Mouse (Mus musculus) hematopoietic stem cell, adult 5-6 weeks (primary cell): ENCODE measurements around the gene Agap1. TPM values are rescaled to one million over a fixed set of nuclear protein-coding genes. Genes with fewer than 3 reads are reported as not detected.

Source experiments
- ATAC-seq, 2 experiments: fragments of 125-278 bp in 1 of 2; replicated peaks in 1 of 2; 2 replicates each; pipeline ENCODE4 v1.8.0; 2016 to 2017; ENCODE audit warnings: inconsistent platforms in 2 of 2, mild to moderate bottlenecking in 2 of 2, moderate number of reproducible peaks in 2 of 2, low read depth in 1 of 2, moderate TSS enrichment in 1 of 2; ENCODE audit not compliant: low FRiP score in 2 of 2, poor library complexity in 2 of 2, severe bottlenecking in 2 of 2, insufficient read depth in 1 of 2, low TSS enrichment in 1 of 2
- total RNA-seq: library from RNA; stranded (forward); fragments of 172-1452, 232-1000 nt; gene quantifications from 2 replicates; pipeline ENCODE4 v1.2.3, GENCODE M21; 2017

Agap1 gene
- total RNA-seq, 1 experiment from 2014 or later, result 8.4 TPM

GRCm38 (mm10) chr1:89769641-89770040 is 315.0 kb downstream of the Agap1 start:
- no peak for ATAC-seq

DNA sequence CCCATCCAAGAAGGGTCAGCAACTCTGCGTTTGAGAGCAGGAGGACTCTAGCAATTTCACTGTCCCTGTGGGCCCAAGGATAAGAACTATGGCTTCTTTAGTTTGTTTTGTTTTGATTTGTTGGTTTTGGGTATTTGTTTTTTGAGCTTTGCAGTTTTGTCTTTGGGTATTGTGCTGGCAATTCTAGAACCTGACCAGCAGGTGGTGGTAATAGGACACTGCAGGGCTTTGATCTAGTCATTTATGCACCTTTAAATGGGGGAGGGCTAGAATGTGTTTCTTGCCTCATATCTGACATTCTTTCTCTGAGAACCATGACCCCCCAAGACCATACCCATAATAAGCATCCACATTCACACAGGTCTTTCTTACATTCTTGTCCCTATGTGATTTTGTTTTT is 315.7 kb downstream of the Agap1 start:
- ATAC-seq, result no peak

DNA sequence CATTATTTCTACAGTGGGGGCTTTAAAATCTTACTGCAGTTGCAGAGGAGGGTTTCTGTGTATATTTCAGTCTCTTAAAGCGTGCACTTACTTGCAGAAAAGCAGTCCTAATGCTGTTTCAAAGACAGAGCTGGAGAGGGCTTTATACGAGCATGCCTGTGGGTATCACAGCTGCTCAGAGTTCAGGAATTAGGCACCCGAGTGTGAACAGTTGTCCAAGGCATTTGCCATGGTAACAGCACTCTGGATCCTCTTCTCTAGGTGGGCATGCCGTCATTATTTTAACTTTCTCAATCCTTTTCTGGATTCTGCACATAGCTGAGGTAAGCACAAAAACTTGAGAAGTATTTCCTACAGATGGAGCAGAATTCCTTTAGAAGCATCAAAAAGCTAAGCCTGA is 321.1 kb downstream of the Agap1 start:
- no peak for ATAC-seq

- no peak for ATAC-seq
These were observed 326.1 kb downstream of the Agap1 start for GRCm38 (mm10) chr1:89780675-89781074.

DNA sequence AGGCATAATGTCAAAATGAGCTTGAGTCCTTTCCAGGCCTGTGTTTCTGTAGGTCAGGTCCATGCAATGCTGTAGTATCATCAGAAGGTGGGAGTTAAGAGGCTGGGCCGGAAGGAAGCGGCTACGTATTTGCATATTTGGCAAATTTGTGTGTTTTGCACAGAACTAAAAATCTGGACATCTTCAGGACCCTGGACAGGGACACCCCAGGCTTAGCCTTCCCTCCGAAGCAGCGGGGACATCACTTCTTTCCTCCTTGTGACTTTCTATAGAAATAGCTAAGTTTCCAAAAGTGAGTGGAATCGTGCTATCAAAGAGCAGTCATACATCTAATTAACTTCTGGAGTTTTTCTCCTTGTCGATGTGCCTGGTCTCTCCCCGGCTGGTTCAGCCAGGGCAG is 327.3 kb downstream of the Agap1 start:
- ATAC-seq, result no peak

- peak; percentile 62 to 88 for ATAC-seq
These were observed 332.2 kb downstream of the Agap1 start for GRCm38 (mm10) chr1:89786793-89787192.

DNA sequence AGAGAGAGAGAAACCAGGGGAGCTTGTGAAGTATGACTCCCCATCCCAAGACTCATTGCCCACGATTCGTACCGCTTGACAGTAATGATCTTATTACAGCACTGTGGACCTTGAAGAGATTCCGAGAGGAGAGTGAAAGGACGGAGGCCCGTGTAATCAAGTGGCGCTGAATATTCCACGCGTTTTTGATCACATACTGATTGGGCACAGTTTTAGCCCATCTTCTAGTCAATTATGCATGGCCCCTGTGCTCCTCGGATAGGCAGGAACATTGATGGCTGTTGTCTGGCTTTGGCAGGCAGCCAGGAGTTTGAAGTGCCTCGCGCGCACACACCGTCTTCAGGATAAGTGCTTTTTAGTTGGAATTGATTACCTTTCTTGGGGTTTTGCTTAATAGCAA is 344.1 kb downstream of the Agap1 start:
- ATAC-seq, result no peak

DNA sequence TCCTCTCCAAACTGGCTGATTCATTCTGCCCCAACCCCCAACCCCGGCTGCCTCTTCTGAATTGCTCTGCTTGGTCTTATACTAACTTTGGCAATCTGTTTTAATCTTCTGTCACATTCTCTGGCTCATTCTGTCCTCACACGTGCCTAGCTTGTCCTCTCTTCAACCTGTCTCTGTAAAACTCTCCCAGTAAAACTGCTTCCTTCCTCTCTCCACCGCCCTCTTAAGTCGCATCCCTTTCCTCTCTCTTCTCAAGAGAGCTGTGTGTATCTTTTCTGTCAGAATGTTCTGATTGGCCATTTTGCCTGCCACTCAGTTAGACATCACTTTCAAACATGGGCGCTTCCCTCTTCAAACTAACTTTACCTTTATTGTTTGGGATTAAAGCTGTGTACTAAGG is 346.9 kb downstream of the Agap1 start:
- no peak for ATAC-seq

GRCm38 (mm10) chr1:89804981-89805380 is 350.4 kb downstream of the Agap1 start:
- ATAC-seq, result no peak

- ATAC-seq, result no peak
These were observed 358.2 kb downstream of the Agap1 start for GRCm38 (mm10) chr1:89812816-89813215.

- no peak for ATAC-seq
These were observed 362.0 kb downstream of the Agap1 start for GRCm38 (mm10) chr1:89816487-89817206.

- ATAC-seq, result no peak
These were observed 367.2 kb downstream of the Agap1 start for GRCm38 (mm10) chr1:89821822-89822221.

GRCm38 (mm10) chr1:89822431-89822830 is 367.8 kb downstream of the Agap1 start:
- ATAC-seq, result no peak

- no peak for ATAC-seq
These were observed 368.4 kb downstream of the Agap1 start for GRCm38 (mm10) chr1:89823036-89823435.

- ATAC-seq, result no peak
These were observed 372.4 kb downstream of the Agap1 start for GRCm38 (mm10) chr1:89827051-89827450.

DNA sequence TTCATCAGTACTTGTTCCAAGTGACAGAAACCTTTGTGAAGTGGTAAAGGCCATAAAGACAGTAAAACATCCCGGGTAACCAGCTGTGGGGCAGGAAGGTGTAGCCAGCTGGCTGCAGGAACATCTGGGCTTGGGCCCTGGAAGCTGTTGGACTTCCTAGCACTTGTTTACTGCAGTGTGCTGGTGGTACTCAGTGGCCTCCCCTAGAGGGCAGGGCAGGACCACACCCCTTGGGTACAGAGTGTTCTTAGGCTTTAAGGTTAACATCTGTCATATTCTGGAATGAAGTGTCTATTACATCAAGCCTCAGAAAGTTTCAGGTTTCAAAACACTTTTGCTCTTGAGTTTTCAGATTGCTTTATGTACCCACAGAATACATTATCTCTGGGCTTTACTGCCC is 376.5 kb downstream of the Agap1 start:
- no peak for ATAC-seq

DNA sequence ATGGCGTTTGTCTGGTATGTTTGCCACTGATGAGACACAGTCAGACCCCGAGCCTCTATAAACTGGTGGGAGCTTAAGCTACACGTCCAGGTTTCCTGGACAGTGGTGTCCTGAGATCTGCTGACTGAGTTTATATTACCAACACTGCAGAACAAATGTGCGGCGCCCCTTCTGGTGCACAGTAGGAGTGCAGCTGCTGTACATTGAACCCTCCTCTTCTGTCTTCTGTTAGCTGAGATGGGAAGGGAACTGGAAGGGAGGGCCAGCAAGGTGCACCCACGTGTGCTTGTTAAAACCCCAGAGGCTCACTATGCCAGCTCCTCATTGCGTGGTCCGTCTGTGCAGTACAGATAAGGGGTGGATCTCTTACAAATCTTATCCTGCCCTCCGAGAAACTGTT is 389.5 kb downstream of the Agap1 start:
- ATAC-seq, result no peak

GRCm38 (mm10) chr1:89845487-89845886 is 390.9 kb downstream of the Agap1 start:
- no peak for ATAC-seq

DNA sequence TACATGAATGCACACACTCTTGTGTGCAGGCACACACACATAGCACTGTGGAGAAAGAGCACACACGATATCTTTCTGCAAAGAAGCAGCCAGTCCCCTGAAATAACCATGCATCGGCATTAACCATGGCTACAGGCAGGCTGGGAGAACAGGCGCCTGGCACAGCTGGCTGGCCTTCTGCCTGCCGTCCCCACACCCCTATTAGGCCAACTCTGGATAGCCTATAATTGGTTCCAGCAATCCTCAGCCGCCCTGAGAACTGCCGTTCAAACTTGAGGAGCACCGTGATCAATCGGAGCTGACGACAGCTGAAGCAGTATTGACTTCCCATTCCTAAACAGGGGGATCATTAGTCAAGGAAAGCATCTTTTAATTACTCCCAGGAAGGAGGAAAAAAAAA is 391.5 kb downstream of the Agap1 start:
- ATAC-seq, result no peak
